Mouse (Mus musculus): Measurements from ENCODE around the gene Khsrp.

DNA sequence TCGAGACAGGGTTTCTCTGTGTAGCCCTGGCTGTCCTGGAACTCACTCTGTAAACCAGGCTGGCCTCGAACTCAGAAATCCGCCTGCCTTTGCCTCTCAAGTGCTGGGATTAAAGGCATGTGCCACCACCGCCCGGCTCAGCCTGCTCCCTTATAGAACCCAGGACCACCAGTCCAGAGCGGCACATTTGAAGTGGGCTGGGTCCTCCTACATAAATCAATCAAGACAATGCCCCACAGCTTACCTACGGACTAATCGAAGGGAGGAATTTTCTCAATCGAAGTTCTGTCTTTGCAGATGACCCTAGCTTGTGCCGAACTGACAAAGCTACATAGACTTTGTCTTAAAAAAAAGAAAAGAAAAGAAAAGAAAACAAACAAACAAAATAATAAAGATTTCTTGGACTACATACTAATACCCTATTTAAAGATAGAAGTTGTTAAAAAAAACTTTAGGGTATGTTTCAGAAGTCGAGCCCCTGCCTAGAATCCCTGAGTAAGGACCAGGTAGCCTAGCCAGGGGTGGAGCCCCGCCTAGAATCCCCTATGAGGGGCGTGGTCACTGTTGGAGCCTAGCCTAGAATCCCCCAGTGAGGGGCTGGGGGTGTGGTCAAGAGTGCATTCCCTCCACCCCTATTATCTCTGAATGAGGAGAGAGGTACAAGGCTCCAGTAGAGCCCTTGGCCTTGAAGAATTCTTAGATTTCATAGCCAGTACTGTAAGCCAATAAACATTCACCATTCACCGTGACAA is 57.2 kb downstream of the Khsrp start:
- TF ChIP-seq POLR2A (IDR thresholded peaks at IDR 0.05; ENCODE audit: borderline replicate concordance, extremely low read depth, low read depth, low read length): no peak
- no peak for TF ChIP-seq CTCF (IDR thresholded peaks at IDR 0.05; ENCODE audit: insufficient read depth, low read length)

Data from lung, adult 2 months (tissue).